Mouse (Mus musculus) bone marrow macrophage, adult 2 months (primary cell): ENCODE measurements around the gene Asic2.

Experiments used
- CTCF ChIP-seq: IDR thresholded peaks from 2 replicates; pipeline ENCODE4 v1.5.1; 2012; ENCODE audit warnings: low read depth, mild to moderate bottlenecking, low read length, moderate library complexity
- POLR2A ChIP-seq: IDR thresholded peaks from 2 replicates; pipeline ENCODE4 v1.6.1; 2012; ENCODE audit warnings: mild to moderate bottlenecking, low read depth, low read length, borderline replicate concordance

GRCm38 (mm10) chr11:81005831-81006230 lies 962.4 kb downstream of the Asic2 start:
- no peak for TF ChIP-seq POLR2A
- no peak for TF ChIP-seq CTCF
